Mouse (Mus musculus) midbrain, embryonic 11.5 days (tissue): ENCODE measurements around the gene Lsm2. TPM values are rescaled to one million over a fixed set of nuclear protein-coding genes. Genes with fewer than 3 reads are reported as not detected.
"Not testable (repeated sequence)": the region's sequence is repeated elsewhere in the genome, so short reads cannot be mapped to it uniquely, and the experiment has no call there.

ENCODE experiments used
- ATAC-seq: fragments of 200-750 bp; cut with Nextera tagmentation; 2 replicates; pipeline ENCODE4 v1.8.0; 2017; ENCODE audit warnings: moderate TSS enrichment, moderate library complexity; ENCODE audit not compliant: low FRiP score
- DNase-seq: peaks from one replicate; pipeline ENCODE4 v3.0.0; 2015; ENCODE audit warnings: low spot score; ENCODE audit errors: missing footprints
- H3K27ac ChIP-seq: fragments of 300-500 bp; sonication (generic); 2 replicates; pipeline ENCODE4 v1.5.1; 2014; ENCODE audit warnings: low read depth, low read length
- H3K27me3 ChIP-seq: fragments of 300-500 bp; sonication (generic); 2 replicates; pipeline ENCODE4 v1.6.1; 2014; ENCODE audit warnings: mild to moderate bottlenecking, low read length, moderate library complexity, mixed read lengths; ENCODE audit not compliant: control insufficient read depth, insufficient read depth
- H3K36me3 ChIP-seq: fragments of 300-500 bp; sonication (generic); 2 replicates; pipeline ENCODE4 v1.6.1; 2014; ENCODE audit warnings: mild to moderate bottlenecking, low read length, moderate library complexity, mixed read lengths; ENCODE audit not compliant: control insufficient read depth, insufficient read depth
- H3K4me1 ChIP-seq: fragments of 300-500 bp; sonication (generic); 2 replicates; pipeline ENCODE4 v1.6.1; 2014; ENCODE audit warnings: low read length; ENCODE audit not compliant: control insufficient read depth, insufficient read depth
- H3K4me2 ChIP-seq: fragments of 300-500 bp; sonication (generic); 2 replicates; pipeline ENCODE4 v1.6.1; 2014; ENCODE audit warnings: mild to moderate bottlenecking, moderate library complexity
- H3K4me3 ChIP-seq: fragments of 300-500 bp; sonication (generic); 2 replicates; pipeline ENCODE4 v1.5.1; 2014; ENCODE audit warnings: low read depth, low read length
- H3K9ac ChIP-seq: fragments of 300-500 bp; sonication (generic); 2 replicates; pipeline ENCODE4 v1.6.1; 2014; ENCODE audit warnings: low read length
- H3K9me3 ChIP-seq: fragments of 300-500 bp; sonication (generic); 2 replicates; pipeline ENCODE4 v1.6.1; 2016; ENCODE audit warnings: low read length; ENCODE audit not compliant: control insufficient read depth
- WGBS: fragments of 180-500 bp; shearing (Covaris S2); extraction: QIAGEN DNeasy Blood & Tissue Kit; methylation state at CpG from one replicate; pipeline ENCODE4 v1.1.7; 2014; 5-methylcytosine and 5-hydroxymethylcytosine counted together
- polyA plus RNA-seq: library from polyadenylated mRNA; unstranded; fragments of >200 nt; fragmentation: Nextera tagmentation; extraction: Ambion mirVana; gene quantifications from 2 replicates; pipeline ENCODE4 v1.2.1, GENCODE M21; 2014

The Lsm2 gene
- polyA plus RNA-seq, 1 experiment from 2014 or later = 234 TPM

DNA sequence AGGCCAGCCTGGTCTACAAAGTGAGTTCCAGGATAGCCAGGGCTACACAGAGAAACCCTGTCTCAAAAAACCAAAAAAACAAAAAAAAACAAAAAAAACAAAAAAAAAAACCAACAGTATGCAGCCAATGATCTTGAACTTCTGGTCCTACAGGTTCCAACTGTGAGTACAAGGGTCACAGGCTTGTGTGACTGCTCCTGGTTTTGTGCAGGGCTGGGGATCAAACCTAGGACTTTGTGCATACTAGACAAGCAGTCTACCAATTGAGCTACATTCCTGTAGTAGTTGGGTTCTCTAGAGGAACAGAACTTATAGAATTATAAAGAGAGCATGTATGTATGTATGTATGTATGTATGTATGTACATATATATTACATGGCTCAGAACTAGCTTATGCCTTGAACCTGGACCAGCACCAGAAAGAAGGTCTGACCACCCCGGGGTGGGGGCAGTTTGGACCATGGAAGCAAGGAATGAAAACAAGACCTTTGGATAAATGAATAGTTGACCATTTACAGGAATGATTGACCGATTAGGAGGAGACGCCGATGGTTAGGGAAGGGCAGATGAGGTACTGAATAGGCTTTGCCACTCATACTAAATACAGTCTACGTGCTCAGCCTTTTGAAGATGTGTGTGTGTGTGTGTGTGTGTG, 35.0 kb upstream of the Lsm2 start:
- Histone ChIP-seq H3K36me3 (peaks cover 13% of the 10 kb centered on the region; the same call in 1 of the 2 replicates), H3K27ac (no peak overlapping the region), H3K9ac (no peak overlapping the region), H3K4me2 (no peak overlapping the region), H3K27me3 (no peaks in the 10 kb centered on the region), H3K4me3 (no peak overlapping the region), H3K4me1 (peaks cover 7% of the 10 kb centered on the region), H3K9me3 (no peaks in the 10 kb centered on the region)
- DNase-seq = peak; percentile 72
- ATAC-seq = no peak
- WGBS = 91% methylated on average over 5 of the region's 5 CpGs

DNA sequence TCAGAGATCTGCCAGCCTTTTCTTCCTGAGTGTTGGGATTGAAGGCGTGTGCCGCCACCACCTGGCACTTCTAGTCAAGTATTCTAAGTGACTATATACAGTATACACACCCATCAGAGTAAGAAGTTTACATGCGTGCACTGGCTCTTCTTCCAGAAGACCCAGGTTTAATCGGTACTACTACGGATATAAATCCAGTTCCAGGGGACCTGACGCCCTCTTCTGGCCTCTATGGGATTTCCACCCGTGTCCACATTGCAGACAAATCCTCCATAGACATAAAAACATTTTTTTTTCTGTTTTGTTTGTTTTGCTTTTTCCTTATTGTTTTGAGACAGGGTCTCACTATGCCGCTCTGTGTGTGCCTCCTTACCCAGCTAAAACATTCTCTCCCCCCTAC, 34.1 kb upstream of the Lsm2 start:
- no peak overlapping the region for H3K27ac ChIP-seq
- ATAC-seq (no peak), DNase-seq (peak; percentile 89)
- H3K4me1 ChIP-seq = peaks cover 5% of the 10 kb centered on the region; the same call in 1 of the 2 replicates
- WGBS = 35% methylated on average over 8 of the region's 8 CpGs
- H3K9ac ChIP-seq = no peak overlapping the region
- H3K4me3 ChIP-seq = no peak overlapping the region
- H3K36me3 ChIP-seq = peaks cover 13% of the 10 kb centered on the region; the same call in 1 of the 2 replicates
- H3K27me3 ChIP-seq = no peaks in the 10 kb centered on the region
- H3K9me3 ChIP-seq = no peaks in the 10 kb centered on the region
- H3K4me2 ChIP-seq = no peak overlapping the region

DNA sequence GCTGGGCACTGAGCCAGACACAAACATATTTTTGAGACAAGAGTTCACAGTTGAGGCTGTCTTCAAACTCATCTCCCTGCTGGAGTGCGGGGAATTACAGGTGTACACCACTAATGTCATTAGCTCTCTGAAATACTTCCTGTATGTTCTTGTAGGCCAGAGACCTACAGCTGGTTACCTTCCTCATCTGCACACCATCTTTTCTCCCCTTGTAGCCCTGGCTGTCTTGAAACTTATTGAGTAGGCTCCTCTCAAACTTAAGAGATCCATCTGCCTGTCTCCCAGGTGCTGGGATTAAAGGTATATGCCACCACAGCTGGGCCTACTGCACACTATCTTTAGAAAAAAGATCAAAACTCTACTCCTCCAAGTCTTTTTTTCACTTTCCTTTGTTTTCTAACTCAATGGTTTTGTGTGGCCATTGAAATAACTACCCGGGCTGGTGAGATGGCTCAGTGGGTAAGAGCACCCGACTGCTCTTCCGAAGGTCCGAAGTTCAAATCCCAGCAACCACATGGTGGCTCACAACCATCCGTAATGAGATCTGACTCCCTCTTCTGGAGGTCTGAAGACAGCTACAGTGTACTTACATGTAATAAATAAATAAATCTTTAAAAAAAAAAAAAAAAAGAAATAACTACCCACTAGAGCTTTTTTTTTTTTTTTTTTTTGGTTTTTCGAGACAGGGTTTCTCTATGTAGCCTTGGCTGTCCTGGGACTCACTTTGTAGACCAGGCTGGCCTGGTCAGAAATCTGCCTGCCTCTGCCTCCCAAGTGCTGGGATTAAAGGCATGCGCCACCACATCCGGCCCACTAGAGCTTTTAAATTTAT, 32.7 kb upstream of the Lsm2 start:
- 61% methylated on average over 9 of the region's 9 CpGs for WGBS
- H3K9me3 ChIP-seq, H3K4me3 ChIP-seq, H3K27ac ChIP-seq, ATAC-seq, H3K27me3 ChIP-seq, H3K9ac ChIP-seq, H3K4me1 ChIP-seq, H3K4me2 ChIP-seq: not testable (repeated sequence)
- peaks cover 13% of the 10 kb centered on the region; the same call in 1 of the 2 replicates for H3K36me3 ChIP-seq
- DNase-seq = peak; percentile 84

GRCm38 (mm10) chr17:34949553-34949969, 32.1 kb upstream of the Lsm2 start:
- H3K9me3 ChIP-seq = no peaks in the 10 kb centered on the region
- H3K4me2 ChIP-seq = no peak overlapping the region
- DNase-seq (peak; percentile 89), ATAC-seq (no peak)
- H3K4me3 ChIP-seq = no peak overlapping the region
- 36% methylated on average over 4 of the region's 4 CpGs for WGBS
- H3K9ac ChIP-seq = no peak overlapping the region
- H3K27ac ChIP-seq = no peak overlapping the region
- no peaks in the 10 kb centered on the region for H3K27me3 ChIP-seq
- H3K4me1 ChIP-seq = peaks cover 5% of the 10 kb centered on the region; the same call in 1 of the 2 replicates
- peaks cover 13% of the 10 kb centered on the region; the same call in 1 of the 2 replicates for H3K36me3 ChIP-seq

DNA sequence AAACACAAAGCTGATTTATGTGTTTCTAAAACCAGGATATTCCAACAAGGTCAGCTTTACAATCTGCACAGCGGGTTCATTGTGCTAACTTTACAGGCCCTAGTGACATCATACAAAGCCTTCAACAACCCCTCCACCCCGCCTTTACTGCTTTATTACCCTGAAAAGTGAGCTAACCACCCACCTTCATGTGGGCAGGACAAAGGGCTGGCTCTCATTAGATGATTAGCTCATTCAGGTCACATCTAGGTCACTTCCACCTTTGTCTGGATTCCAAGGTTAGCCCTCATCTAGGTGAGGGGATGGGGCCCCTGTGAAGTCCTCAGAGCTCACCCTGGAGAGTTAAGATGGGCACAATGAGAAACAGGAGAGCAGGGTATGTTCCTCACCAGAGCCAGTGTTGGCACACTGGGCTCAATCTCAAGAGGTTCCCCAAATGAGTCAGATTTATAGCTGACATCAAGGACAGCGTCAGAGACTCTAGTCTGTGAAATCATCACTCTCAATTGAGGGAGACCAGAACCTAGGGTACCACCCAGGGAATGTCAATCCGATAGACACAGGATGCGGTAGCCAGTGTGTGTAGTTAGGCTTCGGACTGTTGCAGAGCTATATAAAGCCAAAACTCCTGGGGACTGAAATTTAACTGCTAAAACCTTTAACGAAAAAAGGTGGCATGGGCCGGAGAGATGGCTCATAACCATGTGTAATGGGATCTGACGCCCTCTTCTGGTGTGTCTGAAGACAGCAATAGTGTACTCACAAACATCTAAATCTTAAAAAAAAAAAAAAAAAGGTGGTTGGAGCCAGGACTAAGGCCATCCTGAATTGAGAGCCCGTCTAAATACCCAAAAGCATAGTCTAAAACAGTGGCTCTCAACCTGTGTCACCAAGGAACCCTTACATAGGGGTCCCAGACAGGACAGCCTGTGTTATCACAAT, 30.9 kb upstream of the Lsm2 start:
- peak overlapping the region; percentile 78 for H3K27ac ChIP-seq
- H3K4me2 ChIP-seq = peak overlapping the region; percentile 77
- WGBS = 31% methylated on average over 10 of the region's 10 CpGs
- H3K4me3 ChIP-seq = peak overlapping the region; percentile 89
- ATAC-seq = no peak
- H3K9me3 ChIP-seq = no peaks in the 10 kb centered on the region
- peaks cover 5% of the 10 kb centered on the region; the same call in 1 of the 2 replicates for H3K4me1 ChIP-seq
- H3K9ac ChIP-seq = peak overlapping the region; percentile 98
- H3K27me3 ChIP-seq = no peaks in the 10 kb centered on the region; the same call in 1 of the 2 replicates
- no peak for DNase-seq
- peaks cover 13% of the 10 kb centered on the region; the same call in 1 of the 2 replicates for H3K36me3 ChIP-seq

DNA sequence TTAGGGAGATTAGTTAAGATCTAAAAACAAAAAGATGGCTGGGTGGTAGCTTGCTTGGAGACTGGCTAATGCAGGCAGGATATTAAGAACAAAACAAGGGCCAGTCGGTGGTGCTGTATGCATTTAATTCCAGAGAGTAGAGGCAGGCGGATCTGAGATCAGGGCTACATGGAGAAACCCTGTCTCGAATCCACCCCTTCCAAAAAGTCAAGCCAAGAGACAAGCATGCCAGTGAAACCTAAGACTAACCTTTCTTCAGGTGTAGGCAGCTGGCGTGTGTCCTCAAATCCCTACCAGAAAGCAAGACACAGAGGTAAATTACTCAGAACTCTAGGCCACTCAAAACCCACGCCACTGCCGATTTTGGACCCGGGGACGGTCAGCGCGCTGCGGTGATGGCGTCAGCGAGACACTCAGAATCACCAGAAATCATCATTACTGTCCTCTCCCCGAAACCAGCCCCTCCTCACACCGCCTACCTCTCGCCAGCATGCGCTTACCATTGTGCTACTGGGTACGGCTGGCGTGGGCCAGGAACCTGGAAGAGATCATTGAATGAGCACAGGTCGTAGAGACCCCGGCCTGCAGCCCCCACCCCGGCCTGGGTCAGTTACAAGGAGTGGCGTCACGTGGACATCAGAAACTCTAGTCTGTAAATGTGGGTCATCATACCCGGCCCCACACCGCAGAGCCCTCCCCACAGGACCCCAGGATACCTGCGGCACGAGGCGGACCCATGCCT, 29.9 kb upstream of the Lsm2 start:
- Histone ChIP-seq H3K9ac (peak overlapping the region; percentile 98), H3K9me3 (no peaks in the 10 kb centered on the region), H3K27me3 (peaks cover 3% of the 10 kb centered on the region), H3K27ac (peak overlapping the region; percentile 78), H3K4me2 (peak overlapping the region; percentile 77), H3K4me3 (peak overlapping the region; percentile 89), H3K36me3 (peaks cover 13% of the 10 kb centered on the region; the same call in 1 of the 2 replicates), H3K4me1 (peaks cover 5% of the 10 kb centered on the region; the same call in 1 of the 2 replicates)
- DNase-seq (peak; percentile 86), ATAC-seq (peak; percentile 72)
- WGBS = under 1% methylated on average over 29 of the region's 29 CpGs

DNA sequence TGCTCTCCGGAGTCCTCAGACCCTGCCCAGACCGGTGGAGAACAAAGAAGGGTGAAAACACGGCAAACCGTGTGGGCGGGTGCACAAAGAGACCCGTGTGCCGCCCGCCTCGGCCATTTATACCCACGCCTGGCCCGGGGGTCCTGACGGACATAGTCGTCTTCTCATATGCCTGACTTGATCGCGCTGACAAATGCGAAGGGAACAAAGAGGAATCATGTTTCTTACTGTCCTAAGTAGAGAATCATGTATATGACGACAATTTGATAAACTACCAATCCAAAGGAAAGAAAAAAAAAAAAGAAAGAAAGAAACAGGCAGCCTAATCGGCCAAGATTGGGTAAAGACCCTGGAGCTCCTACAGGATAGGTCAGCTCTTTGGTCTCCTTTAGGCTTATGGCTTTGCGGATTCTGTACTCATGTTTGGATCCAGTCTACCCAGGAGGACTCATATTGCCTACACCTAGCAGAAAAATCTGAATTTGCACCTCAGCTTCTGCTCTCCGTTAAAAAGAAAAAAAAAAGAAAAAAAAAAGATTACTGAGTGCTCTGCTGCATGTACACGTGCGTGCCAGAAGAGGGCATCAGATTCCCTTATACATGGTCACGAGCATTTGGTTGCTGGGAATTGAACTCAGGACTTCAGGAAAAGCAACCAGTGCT, 29.2 kb upstream of the Lsm2 start:
- ATAC-seq = peak; percentile 85
- Histone ChIP-seq H3K27me3 (peaks cover 5% of the 10 kb centered on the region), H3K9me3 (no peaks in the 10 kb centered on the region), H3K4me3 (peak overlapping the region; percentile 89), H3K27ac (peak overlapping the region; percentile 78), H3K4me2 (peak overlapping the region; percentile 77), H3K4me1 (peaks cover 5% of the 10 kb centered on the region; the same call in 1 of the 2 replicates), H3K36me3 (peaks cover 13% of the 10 kb centered on the region; the same call in 1 of the 2 replicates), H3K9ac (peak overlapping the region; percentile 98)
- under 1% methylated on average over 23 of the region's 23 CpGs for WGBS
- peak; percentile 98 for DNase-seq
